Mouse (Mus musculus): ENCODE measurements around the gene Prrg2. TPM values are rescaled to one million over a fixed set of nuclear protein-coding genes. Genes with fewer than 3 reads are reported as not detected.

Gene Prrg2
- polyA plus RNA-seq, 1 experiment from 2014 or later: 10.5 TPM

- H3K4me1 ChIP-seq (ENCODE audit: control insufficient read depth, low read depth, low read length): peaks cover 3% of the 10 kb centered on the region
- H3K9ac ChIP-seq (ENCODE audit: low read depth, low read length): no peak overlapping the region
- H3K4me3 ChIP-seq (ENCODE audit: low read depth, low read length): no peak overlapping the region
- no peaks in the 10 kb centered on the region for H3K27me3 ChIP-seq (ENCODE audit: control insufficient read depth, insufficient read depth, low read depth, low read length)
- H3K27ac ChIP-seq (ENCODE audit: low read length): no peak overlapping the region
- H3K4me2 ChIP-seq (ENCODE audit: low read depth, low read length): no peak overlapping the region
- 52% methylated on average over 7 of the region's 7 CpGs for WGBS (ENCODE audit: insufficient replicate concordance)
- H3K9me3 ChIP-seq (replicated peaks; ENCODE audit: control insufficient read depth, low read length): no peaks in the 10 kb centered on the region
- ATAC-seq (ENCODE audit: low read depth): no peak
- peaks cover 7% of the 10 kb centered on the region for H3K36me3 ChIP-seq (ENCODE audit: control insufficient read depth, insufficient read depth)
Measured at GRCm38 (mm10) chr7:45073171-45073707, 10.8 kb upstream of the Prrg2 start.

GRCm38 (mm10) chr7:45072230-45072629 is 9.8 kb upstream of the Prrg2 start:
- Histone ChIP-seq H3K4me2 (ENCODE audit: low read depth, low read length) (no peak overlapping the region), H3K27ac (ENCODE audit: low read length) (no peak overlapping the region), H3K9me3 (replicated peaks; ENCODE audit: control insufficient read depth, low read length) (no peaks in the 10 kb centered on the region), H3K9ac (ENCODE audit: low read depth, low read length) (no peak overlapping the region), H3K27me3 (ENCODE audit: control insufficient read depth, insufficient read depth, low read depth, low read length) (no peaks in the 10 kb centered on the region), H3K4me1 (ENCODE audit: control insufficient read depth, low read depth, low read length) (peaks cover 7% of the 10 kb centered on the region), H3K36me3 (ENCODE audit: control insufficient read depth, insufficient read depth) (peaks cover 4% of the 10 kb centered on the region), H3K4me3 (ENCODE audit: low read depth, low read length) (no peak overlapping the region)
- ATAC-seq (ENCODE audit: low read depth): no peak
- WGBS (ENCODE audit: insufficient replicate concordance): 67% methylated on average over 2 of the region's 2 CpGs

- WGBS (ENCODE audit: insufficient replicate concordance): 55% methylated on average over 2 of the region's 2 CpGs
Measured at GRCm38 (mm10) chr7:45069671-45070070, 7.2 kb upstream of the Prrg2 start.

DNA sequence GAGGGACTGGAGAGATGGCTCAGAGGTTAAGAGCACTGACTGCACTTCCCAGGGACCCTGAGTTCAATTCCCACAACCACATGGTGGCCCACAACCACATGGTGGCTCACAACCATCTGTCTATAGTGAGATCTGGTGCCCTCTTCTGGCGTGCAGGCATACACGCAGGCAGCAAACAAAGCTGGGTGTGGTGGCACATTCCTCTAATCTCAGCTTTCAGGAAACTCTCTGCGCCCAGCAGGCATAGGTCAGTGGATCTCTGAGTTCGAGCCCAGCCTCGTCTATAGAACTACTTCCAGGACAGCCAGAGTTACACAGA is 5.5 kb upstream of the Prrg2 start:
- 10% methylated on average over 5 of the region's 5 CpGs for WGBS (ENCODE audit: insufficient replicate concordance)
- no peaks in the 10 kb centered on the region for H3K9me3 ChIP-seq (replicated peaks; ENCODE audit: control insufficient read depth, low read length)
- H3K9ac ChIP-seq (ENCODE audit: low read depth, low read length): no peak overlapping the region
- ATAC-seq (ENCODE audit: low read depth): peak; percentile 51
- H3K36me3 ChIP-seq (ENCODE audit: control insufficient read depth, insufficient read depth): no peaks in the 10 kb centered on the region
- H3K4me3 ChIP-seq (ENCODE audit: low read depth, low read length): no peak overlapping the region
- no peak overlapping the region for H3K4me2 ChIP-seq (ENCODE audit: low read depth, low read length)
- no peaks in the 10 kb centered on the region for H3K27me3 ChIP-seq (ENCODE audit: control insufficient read depth, insufficient read depth, low read depth, low read length)
- H3K4me1 ChIP-seq (ENCODE audit: control insufficient read depth, low read depth, low read length): peaks cover 17% of the 10 kb centered on the region
- H3K27ac ChIP-seq (ENCODE audit: low read length): no peak overlapping the region

More at GRCm38 (mm10) chr7:45069671-45070070, 7.2 kb upstream of the Prrg2 start:
- no peak overlapping the region for H3K27ac ChIP-seq (ENCODE audit: low read length)
- peaks cover 5% of the 10 kb centered on the region; the same call in 1 of the 2 replicates for H3K4me1 ChIP-seq (ENCODE audit: control insufficient read depth, low read depth, low read length)
- H3K9me3 ChIP-seq (replicated peaks; ENCODE audit: control insufficient read depth, low read length): no peaks in the 10 kb centered on the region
- no peaks in the 10 kb centered on the region for H3K27me3 ChIP-seq (ENCODE audit: control insufficient read depth, insufficient read depth, low read depth, low read length)
- ATAC-seq (ENCODE audit: low read depth): no peak
- no peak overlapping the region for H3K4me3 ChIP-seq (ENCODE audit: low read depth, low read length)
- no peak overlapping the region for H3K9ac ChIP-seq (ENCODE audit: low read depth, low read length)
- no peak overlapping the region for H3K4me2 ChIP-seq (ENCODE audit: low read depth, low read length)
- no peaks in the 10 kb centered on the region for H3K36me3 ChIP-seq (ENCODE audit: control insufficient read depth, insufficient read depth)

- Histone ChIP-seq H3K9ac (ENCODE audit: low read depth, low read length) (no peak overlapping the region), H3K27me3 (ENCODE audit: control insufficient read depth, insufficient read depth, low read depth, low read length) (no peaks in the 10 kb centered on the region), H3K9me3 (replicated peaks; ENCODE audit: control insufficient read depth, low read length) (no peaks in the 10 kb centered on the region), H3K27ac (ENCODE audit: low read length) (no peak overlapping the region), H3K36me3 (ENCODE audit: control insufficient read depth, insufficient read depth) (no peaks in the 10 kb centered on the region), H3K4me2 (ENCODE audit: low read depth, low read length) (no peak overlapping the region), H3K4me3 (ENCODE audit: low read depth, low read length) (no peak overlapping the region), H3K4me1 (ENCODE audit: control insufficient read depth, low read depth, low read length) (peaks cover 17% of the 10 kb centered on the region)
- peak; percentile 8; the same call in 1 of the 2 replicates for ATAC-seq (ENCODE audit: low read depth)
- WGBS (ENCODE audit: insufficient replicate concordance): 42% methylated on average over 4 of the region's 4 CpGs
Measured at GRCm38 (mm10) chr7:45067190-45067999, 4.9 kb upstream of the Prrg2 start.

GRCm38 (mm10) chr7:45061532-45062075 is 873 bp downstream of the Prrg2 start:
- H3K4me3 ChIP-seq (ENCODE audit: low read depth, low read length): peak overlapping the region; percentile 84
- H3K9ac ChIP-seq (ENCODE audit: low read depth, low read length): peak overlapping the region; percentile 39
- no peaks in the 10 kb centered on the region for H3K9me3 ChIP-seq (replicated peaks; ENCODE audit: control insufficient read depth, low read length)
- peaks cover 23% of the 10 kb centered on the region for H3K4me1 ChIP-seq (ENCODE audit: control insufficient read depth, low read depth, low read length)
- no peaks in the 10 kb centered on the region for H3K27me3 ChIP-seq (ENCODE audit: control insufficient read depth, insufficient read depth, low read depth, low read length)
- peak overlapping the region; percentile 94 for H3K27ac ChIP-seq (ENCODE audit: low read length)
- 25% methylated on average over 11 of the region's 11 CpGs for WGBS (ENCODE audit: insufficient replicate concordance)
- peak overlapping the region; percentile 64 for H3K4me2 ChIP-seq (ENCODE audit: low read depth, low read length)
- H3K36me3 ChIP-seq (ENCODE audit: control insufficient read depth, insufficient read depth): no peaks in the 10 kb centered on the region
- peak; percentile 42 for ATAC-seq (ENCODE audit: low read depth)

GRCm38 (mm10) chr7:45060632-45061122 is 1.8 kb downstream of the Prrg2 start:
- no peak for ATAC-seq (ENCODE audit: low read depth)
- H3K4me1 ChIP-seq (ENCODE audit: control insufficient read depth, low read depth, low read length): peaks cover 23% of the 10 kb centered on the region
- 49% methylated on average over 6 of the region's 6 CpGs for WGBS (ENCODE audit: insufficient replicate concordance)
- no peaks in the 10 kb centered on the region for H3K27me3 ChIP-seq (ENCODE audit: control insufficient read depth, insufficient read depth, low read depth, low read length)
- no peaks in the 10 kb centered on the region for H3K9me3 ChIP-seq (replicated peaks; ENCODE audit: control insufficient read depth, low read length)
- no peaks in the 10 kb centered on the region for H3K36me3 ChIP-seq (ENCODE audit: control insufficient read depth, insufficient read depth)
- no peak overlapping the region for H3K9ac ChIP-seq (ENCODE audit: low read depth, low read length)
- H3K4me2 ChIP-seq (ENCODE audit: low read depth, low read length): peak overlapping the region; percentile 64; the same call in 1 of the 2 replicates
- H3K27ac ChIP-seq (ENCODE audit: low read length): no peak overlapping the region
- no peak overlapping the region for H3K4me3 ChIP-seq (ENCODE audit: low read depth, low read length)

- Histone ChIP-seq H3K9ac (ENCODE audit: low read depth, low read length) (no peak overlapping the region), H3K4me2 (ENCODE audit: low read depth, low read length) (no peak overlapping the region), H3K36me3 (ENCODE audit: control insufficient read depth, insufficient read depth) (no peaks in the 10 kb centered on the region), H3K4me3 (ENCODE audit: low read depth, low read length) (no peak overlapping the region), H3K9me3 (replicated peaks; ENCODE audit: control insufficient read depth, low read length) (no peaks in the 10 kb centered on the region), H3K4me1 (ENCODE audit: control insufficient read depth, low read depth, low read length) (peaks cover 26% of the 10 kb centered on the region), H3K27me3 (ENCODE audit: control insufficient read depth, insufficient read depth, low read depth, low read length) (no peaks in the 10 kb centered on the region), H3K27ac (ENCODE audit: low read length) (no peak overlapping the region)
- WGBS (ENCODE audit: insufficient replicate concordance): 69% methylated on average over 10 of the region's 10 CpGs
- ATAC-seq (ENCODE audit: low read depth): no peak
Measured at GRCm38 (mm10) chr7:45058607-45059571, 3.6 kb downstream of the Prrg2 start.
